Mouse (Mus musculus) gastrocnemius, adult 8-10 months (tissue): ENCODE measurements around the gene Nin. TPM values are rescaled to one million over a fixed set of nuclear protein-coding genes. Genes with fewer than 3 reads are reported as not detected.

Source experiments
- total RNA-seq, 4 experiments: library from RNA; stranded (reverse); gene quantifications; 2 replicates each; pipeline ENCODE4 v1.2.4; 2022

The Nin gene
- total RNA-seq, 4 experiments from 2014 or later = 26.3 to 45.2 (median 31.7) TPM

Other genes with a start within 250 kb of the Nin start
- 1 to 10 TPM in 3 of 4 experiments, under 1 TPM in 1; 0.87 to 3.8 (median 1.8) TPM for gene Atl1, start 221.1 kb downstream of the Nin start, total RNA-seq
- gene Map4k5, start 220.5 kb downstream of the Nin start, total RNA-seq = 10 to 100 TPM; 19.7 to 22.9 (median 22.4) TPM
- gene Sav1, start 126.7 kb downstream of the Nin start, total RNA-seq = 10 to 100 TPM; 43.8 to 52.1 (median 46.0) TPM
- gene Abhd12b, start 40.4 kb upstream of the Nin start, total RNA-seq = not detected
- gene Pygl, start 117.8 kb upstream of the Nin start, total RNA-seq = 1 to 10 TPM in 3 of 4 experiments, under 1 TPM in 1; 0.92 to 1.8 (median 1.4) TPM
- under 1 TPM in 3 of 4 experiments, not detected in 1; 0.10 to 0.13 (median 0.12) TPM for gene Trim9, start 233.9 kb upstream of the Nin start, total RNA-seq